11 mouse cellular contexts compared by ENCODE assay signal in the genomic region with DNA sequence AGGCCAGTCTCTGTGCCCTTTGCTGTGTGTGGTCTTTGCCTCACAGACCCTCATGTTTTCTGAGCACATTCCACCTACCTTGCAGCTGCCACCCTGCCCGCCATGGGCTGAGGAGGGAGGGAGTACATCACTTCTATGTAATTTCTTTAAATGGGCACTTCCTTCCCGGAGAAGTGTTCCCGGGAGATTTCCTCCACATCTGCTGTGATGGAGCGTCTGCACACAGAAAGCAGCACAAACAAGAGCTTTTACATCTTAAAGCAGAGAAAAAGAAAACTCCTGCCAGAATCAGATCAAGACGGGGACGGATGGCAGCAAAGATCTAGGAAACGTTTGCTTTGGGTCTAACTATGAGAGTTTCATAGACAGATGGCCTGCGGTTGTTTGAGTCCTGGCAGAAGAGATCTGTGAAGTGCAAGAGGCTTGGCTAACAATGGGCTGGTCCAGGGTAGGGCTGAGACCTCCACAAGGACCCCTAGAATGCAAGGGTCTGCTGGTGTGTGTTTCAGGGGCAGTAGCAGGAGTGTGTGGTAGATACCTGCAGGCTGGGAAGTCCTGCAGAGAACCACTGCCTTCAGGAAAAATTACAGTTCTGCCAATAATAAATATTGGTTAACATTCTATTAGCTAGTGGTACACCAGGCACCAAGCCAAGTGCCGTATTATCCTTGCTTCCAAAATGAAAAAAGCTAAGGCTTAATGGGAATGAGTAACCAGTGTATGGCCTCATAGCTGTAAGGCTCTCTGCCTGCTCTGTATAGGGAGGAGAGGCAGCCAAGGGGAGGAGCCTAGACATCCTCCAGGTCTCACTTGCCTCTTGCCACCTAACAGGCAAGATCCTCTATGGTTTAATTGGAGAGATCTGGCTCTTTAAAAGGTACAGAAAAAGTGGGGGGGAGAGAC. TPM values are rescaled to one million over a fixed set of nuclear protein-coding genes. Genes with fewer than 3 reads are reported as not detected.
A peak's percentile ranks its signal among the peaks of the same experiment; 100 is the strongest.
DNase-seq lines count a peak whose midpoint lies in the region; ATAC-seq and TF ChIP-seq lines count a peak whose summit lies in the region.
"Had no signal": no experiment of that assay in that cellular context is flagged by ENCODE, and none has a peak within 500 bp of the region (broad histone marks: within the 10 kb centered on the region; RNA-seq: fewer than 3 reads in every experiment).

No protein-coding gene starts in this region.

- DNase-seq in frontal cortex, adult 2 months (ENCODE audit: extremely low spot score in 1 of 2, low spot score in 1 of 2), result peak; percentile 56 to 68
- DNase-seq in frontal cortex, postnatal 10 days (ENCODE audit: low spot score in 2 of 2), result no peak
- peak; percentile 68 for DNase-seq in brain, embryonic 14.5 days (ENCODE audit: low read depth)
- no peak for DNase-seq in heart, adult 8-10 months (ENCODE audit: low spot score)
- DNase-seq in testis, postnatal 10 days (ENCODE audit: low spot score), result no peak
- DNase-seq in heart, postnatal 36 days, result no peak

- H3K4me2 ChIP-seq in embryonic facial prominence, embryonic 13.5 days, result no peak overlapping the region
- no peak overlapping the region for H3K4me2 ChIP-seq in midbrain, embryonic 15.5 days
- H3K4me2 ChIP-seq: heart, embryonic 13.5 days; liver, embryonic 11.5 days; midbrain, embryonic 12.5 days had no signal

- WGBS in embryonic facial prominence, embryonic 13.5 days, result 32% methylated on average over 9 of the region's 9 CpGs
- 48% methylated on average over 9 of the region's 9 CpGs for WGBS in midbrain, embryonic 15.5 days

- ATAC-seq in embryonic facial prominence, embryonic 13.5 days (ENCODE audit: insufficient number of reproducible peaks, insufficient read depth, low FRiP score, low TSS enrichment, low read depth), result no peak
- ATAC-seq in midbrain, embryonic 15.5 days (replicated peaks), result no peak

- no peaks in the 10 kb centered on the region for H3K36me3 ChIP-seq in embryonic facial prominence, embryonic 13.5 days
- H3K36me3 ChIP-seq in midbrain, embryonic 15.5 days (replicated peaks), result no peaks in the 10 kb centered on the region
- H3K36me3 ChIP-seq: heart, embryonic 13.5 days; midbrain, embryonic 12.5 days had no signal

- intact Hi-C loops in heart, postnatal 36 days (cut with DNase I), result no loop called here

- no peak for TF ChIP-seq CTCF in brain, embryonic 14.5 days (IDR thresholded peaks at IDR 0.05; ENCODE audit: borderline replicate concordance, extremely low read depth, insufficient read depth, insufficient read length)

- H3K4me3 ChIP-seq in embryonic facial prominence, embryonic 13.5 days, result no peak overlapping the region
- no peak overlapping the region for H3K4me3 ChIP-seq in midbrain, embryonic 15.5 days
- H3K4me3 ChIP-seq: heart, embryonic 13.5 days; midbrain, embryonic 12.5 days had no signal

- H3K27me3 ChIP-seq in embryonic facial prominence, embryonic 13.5 days, result no peaks in the 10 kb centered on the region
- H3K27me3 ChIP-seq in midbrain, embryonic 15.5 days (replicated peaks), result no peaks in the 10 kb centered on the region
- H3K27me3 ChIP-seq: heart, embryonic 13.5 days had no signal

- peaks cover 21% of the 10 kb centered on the region for H3K4me1 ChIP-seq in embryonic facial prominence, embryonic 13.5 days
- peaks cover 9% of the 10 kb centered on the region; the same call in 1 of the 2 replicates for H3K4me1 ChIP-seq in midbrain, embryonic 15.5 days

- no peak for TF ChIP-seq POLR2A in brain, embryonic 14.5 days (IDR thresholded peaks at IDR 0.05; ENCODE audit: borderline replicate concordance, extremely low read depth, insufficient read depth, insufficient read length, poor library complexity, severe bottlenecking)

- 0 out of 2 replicates have a peak overlapping the region, but pooled peaks have one; percentile 17 for H3K9ac ChIP-seq in embryonic facial prominence, embryonic 13.5 days
- H3K9ac ChIP-seq in midbrain, embryonic 15.5 days, result no peak overlapping the region
- H3K9ac ChIP-seq: heart, embryonic 13.5 days; midbrain, embryonic 12.5 days had no signal

- peak overlapping the region; percentile 51 for H3K27ac ChIP-seq in embryonic facial prominence, embryonic 13.5 days
- 0 out of 2 replicates have a peak overlapping the region, but pooled peaks have one; percentile 45 for H3K27ac ChIP-seq in midbrain, embryonic 15.5 days
- H3K27ac ChIP-seq: heart, embryonic 13.5 days; midbrain, embryonic 12.5 days had no signal

- H3K9me3 ChIP-seq in embryonic facial prominence, embryonic 13.5 days, result no peaks in the 10 kb centered on the region
- H3K9me3 ChIP-seq in midbrain, embryonic 15.5 days, result no peaks in the 10 kb centered on the region
- H3K9me3 ChIP-seq: heart, embryonic 13.5 days; midbrain, embryonic 12.5 days had no signal

RNA-seq across cellular contexts. Expression of gene Myog, which starts 16.0 kb away (rescaled TPM):
- 0.14 and 0.15 TPM in 2 replicates for polyA plus RNA-seq in frontal cortex, adult 2 months (2012; rRNA removed)
- polyA plus RNA-seq in brain, embryonic 14.5 days (2012; rRNA removed), result 1.3 and 2.6 TPM in 2 replicates
- polyA plus RNA-seq in embryonic facial prominence, embryonic 13.5 days (2015; fragmentation: Nextera tagmentation; extraction: Ambion mirVana), result 20.4 and 29.0 TPM in 2 replicates
- 0.10 TPM in 1 of 2 replicates, not detected in the other for polyA plus RNA-seq in midbrain, embryonic 15.5 days (2015; fragmentation: Nextera tagmentation; extraction: Ambion mirVana)
- total RNA-seq in heart, adult 8-10 months (2022), result not detected
- total RNA-seq in heart, postnatal 36 days (2021), result not detected

RNA-seq across cellular contexts. Expression of gene Adora1, which starts 38.5 kb away (rescaled TPM):
- polyA plus RNA-seq in frontal cortex, adult 2 months (2012; rRNA removed), result 87.1 and 88.6 TPM in 2 replicates
- polyA plus RNA-seq in brain, embryonic 14.5 days (2012; rRNA removed), result 12.9 and 15.2 TPM in 2 replicates
- 1.4 and 1.5 TPM in 2 replicates for polyA plus RNA-seq in embryonic facial prominence, embryonic 13.5 days (2015; fragmentation: Nextera tagmentation; extraction: Ambion mirVana)
- polyA plus RNA-seq in midbrain, embryonic 15.5 days (2015; fragmentation: Nextera tagmentation; extraction: Ambion mirVana), result 16.2 and 19.2 TPM in 2 replicates
- 10 to 100 TPM in 3 of 4 experiments, 1 to 10 TPM in 1; 8.6 to 14.1 (median 12.7) TPM for total RNA-seq in heart, adult 8-10 months (2022)
- total RNA-seq in heart, postnatal 36 days (2021), result 10 to 100 TPM; 18.4 to 19.8 TPM

RNA-seq across cellular contexts. Expression of gene Ppfia4, which starts 59.0 kb away (rescaled TPM):
- polyA plus RNA-seq in frontal cortex, adult 2 months (2012; rRNA removed), result 49.4 TPM in 2 replicates
- polyA plus RNA-seq in brain, embryonic 14.5 days (2012; rRNA removed), result 23.6 and 31.3 TPM in 2 replicates
- 4.0 and 5.0 TPM in 2 replicates for polyA plus RNA-seq in embryonic facial prominence, embryonic 13.5 days (2015; fragmentation: Nextera tagmentation; extraction: Ambion mirVana)
- polyA plus RNA-seq in midbrain, embryonic 15.5 days (2015; fragmentation: Nextera tagmentation; extraction: Ambion mirVana), result 18.9 and 20.4 TPM in 2 replicates
- 1 to 10 TPM in 1 of 4 experiments, under 1 TPM in 3; 0.63 to 1.1 (median 0.95) TPM for total RNA-seq in heart, adult 8-10 months (2022)
- total RNA-seq in heart, postnatal 36 days (2021), result 1 to 10 TPM; 1.4 to 1.6 TPM

Comparison
In these comparisons a context has a peak if more than half of its experiments do, and no peak if none do; other contexts are left out.
1. DNase-seq: peak in frontal cortex, adult 2 months (2 of 2) and brain, embryonic 14.5 days (single experiment); none in frontal cortex, postnatal 10 days (0 of 2), heart, adult 8-10 months (single experiment), testis, postnatal 10 days (single experiment) and heart, postnatal 36 days (0 of 2).